Mouse (Mus musculus) erythroblast, embryonic 14.5 days (primary cell): ENCODE data around the gene Gstt1. TPM values are rescaled to one million over a fixed set of nuclear protein-coding genes. Genes with fewer than 3 reads are reported as not detected.

ENCODE experiments used
- H3K27me3 ChIP-seq: 2 replicates; pipeline ENCODE4 v1.6.1; 2012; ENCODE audit warnings: inconsistent platforms; ENCODE audit not compliant: control insufficient read depth
- H3K36me3 ChIP-seq: 2 replicates; pipeline ENCODE4 v1.6.1; 2012; ENCODE audit warnings: mild to moderate bottlenecking, inconsistent platforms; ENCODE audit not compliant: control insufficient read depth
- H3K4me1 ChIP-seq: 2 replicates; pipeline ENCODE4 v1.6.1; 2012; ENCODE audit warnings: inconsistent platforms; ENCODE audit not compliant: control insufficient read depth
- H3K4me3 ChIP-seq: replicated peaks from 2 replicates; pipeline ENCODE3; 2012; ENCODE audit warnings: moderate library complexity, mild to moderate bottlenecking, inconsistent platforms
- H3K9me3 ChIP-seq: 2 replicates; pipeline ENCODE4 v1.6.1; 2012; ENCODE audit warnings: low read length, inconsistent platforms, mixed read lengths; ENCODE audit not compliant: control insufficient read depth
- GATA1 ChIP-seq: IDR thresholded peaks from 2 replicates; pipeline ENCODE4 v1.6.1; 2012; ENCODE audit warnings: low read length, inconsistent platforms, mixed read lengths
- TAL1 ChIP-seq: IDR thresholded peaks from 3 replicates; pipeline ENCODE4 v1.6.1; 2012; ENCODE audit warnings: low read length, inconsistent platforms, mixed read lengths
- polyA plus RNA-seq: library from polyadenylated mRNA; stranded (reverse); fragments of >175 nt; gene quantifications from 2 replicates; pipeline ENCODE4 v1.2.3, GENCODE M21; 2012

Gstt1 gene
- polyA plus RNA-seq, 1 experiment = 0.22 TPM

DNA sequence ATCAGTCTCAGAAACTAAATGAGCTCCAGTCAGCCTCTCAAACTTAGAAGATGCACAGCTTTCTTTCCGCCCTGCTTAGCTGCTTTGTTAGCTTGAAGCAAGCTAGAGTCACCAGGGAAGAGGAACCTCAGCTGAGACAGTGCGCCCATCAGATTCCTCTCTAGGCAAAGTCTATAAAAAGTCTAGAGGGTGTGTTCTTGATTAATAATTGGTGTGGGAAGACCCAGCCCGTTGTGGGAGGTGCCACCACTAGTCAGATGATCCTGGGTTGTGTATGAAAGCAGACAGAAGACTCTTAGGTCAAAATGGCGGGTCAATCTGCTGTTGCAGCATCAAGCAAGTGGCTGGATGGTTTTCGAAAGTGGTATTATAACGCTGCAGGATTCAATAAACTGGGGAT lies 31.5 kb downstream of the Gstt1 start:
- TF ChIP-seq TAL1 = no peak
- TF ChIP-seq GATA1 = no peak
- Histone ChIP-seq H3K4me1 (peaks cover 46% of the 10 kb centered on the region), H3K27me3 (no peaks in the 10 kb centered on the region), H3K4me3 (no peak overlapping the region), H3K36me3 (peaks cover 11% of the 10 kb centered on the region), H3K9me3 (no peaks in the 10 kb centered on the region)

DNA sequence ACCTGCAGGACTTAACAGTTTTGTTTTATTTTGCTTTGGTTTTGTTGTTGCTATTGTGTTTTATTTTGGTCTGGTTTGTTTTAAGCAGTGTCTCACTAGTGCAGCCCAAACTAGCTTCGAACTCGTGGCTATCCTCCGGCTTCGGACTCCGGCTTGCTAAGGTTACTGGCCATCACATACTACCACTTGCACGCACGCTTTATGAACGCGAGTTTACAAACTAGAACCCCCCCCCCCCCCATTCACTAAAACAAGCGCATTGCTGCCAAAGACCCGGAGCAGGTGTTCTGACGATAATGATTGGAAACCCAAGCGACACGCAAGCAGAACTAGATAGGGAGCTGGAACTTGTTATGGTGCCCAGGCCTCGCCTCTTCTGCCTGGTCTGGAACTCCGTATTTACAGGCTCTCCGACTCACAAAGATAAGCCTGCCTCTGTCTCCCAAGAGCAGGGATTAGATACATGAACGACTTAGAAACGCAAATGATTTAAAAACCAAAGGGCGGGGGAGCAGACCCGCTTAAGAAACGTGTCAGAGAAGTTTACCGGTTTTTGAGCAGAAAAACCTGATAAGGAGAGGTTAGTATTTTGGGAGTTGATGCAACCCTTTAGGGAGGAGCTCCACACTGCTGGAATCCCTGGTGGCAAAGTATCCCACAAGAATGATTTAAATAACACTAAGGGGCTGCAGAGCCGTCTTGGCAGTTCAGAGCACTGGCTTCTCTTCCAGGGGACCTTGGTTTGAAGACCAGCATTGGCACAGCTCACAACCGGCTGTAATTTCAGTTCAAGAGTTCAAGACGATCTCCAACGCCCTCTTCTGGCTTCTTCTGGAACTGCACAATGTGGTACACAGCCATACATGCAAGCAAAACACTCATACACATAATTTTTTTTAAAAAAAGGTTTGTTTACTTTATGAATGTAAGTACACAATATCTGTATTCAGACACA lies 33.6 kb downstream of the Gstt1 start:
- TF ChIP-seq TAL1 = no peak
- 0 out of 2 replicates have a peak, but pooled peaks have one; percentile 8 for TF ChIP-seq GATA1
- peaks cover 31% of the 10 kb centered on the region for H3K36me3 ChIP-seq
- peak overlapping the region; percentile 99 for H3K4me3 ChIP-seq
- peaks cover 4% of the 10 kb centered on the region for H3K9me3 ChIP-seq
- H3K4me1 ChIP-seq = peaks cover 55% of the 10 kb centered on the region
- no peaks in the 10 kb centered on the region for H3K27me3 ChIP-seq

DNA sequence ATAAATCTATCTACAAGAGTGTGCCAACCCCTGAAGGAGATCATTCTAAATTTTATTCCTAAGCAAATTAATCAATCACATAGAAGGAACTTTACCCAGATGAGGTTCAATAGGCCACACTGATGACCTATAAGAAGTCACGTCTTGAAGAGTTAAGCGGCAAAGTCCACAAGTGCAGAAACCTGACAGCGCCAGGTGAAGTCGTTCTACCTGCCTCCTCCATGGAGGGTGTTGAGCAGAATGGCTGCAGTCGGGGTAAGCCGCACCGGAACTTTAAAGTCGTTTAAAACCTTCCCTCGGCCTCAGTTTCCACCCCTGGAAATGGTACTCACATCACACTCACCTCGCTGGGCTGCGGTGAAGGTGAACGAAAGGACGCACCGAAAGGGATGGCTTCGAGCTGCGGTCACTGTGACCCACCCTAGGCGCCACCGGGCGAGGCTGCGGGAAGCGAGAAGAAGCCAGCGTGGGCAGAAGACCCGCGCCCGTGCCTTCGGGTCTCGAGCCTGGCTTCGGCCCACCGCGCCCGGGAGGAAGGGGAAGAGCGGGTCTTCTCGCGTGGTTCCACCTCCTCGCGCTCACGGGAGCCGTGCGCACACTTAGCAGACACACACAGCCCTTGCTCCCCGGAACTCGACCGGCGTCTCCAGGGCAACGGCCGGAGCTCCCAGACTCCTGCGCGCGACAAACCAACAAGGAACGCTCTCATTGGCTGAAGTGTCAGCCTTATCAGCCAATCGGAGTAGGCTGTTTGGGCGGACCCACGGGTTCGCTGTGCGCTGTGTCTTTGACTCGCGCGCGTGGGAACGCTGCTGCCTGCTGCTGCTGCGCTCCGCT lies 34.5 kb downstream of the Gstt1 start, which contains the start of gene Cabin1:
Gene Cabin1 (minus strand): TSS at position 660 of the 837 bp plus-strand sequence.
- peak within 1 kb of the TSS; percentile 99 for H3K4me3 ChIP-seq
- TF ChIP-seq GATA1 (no peak), TAL1 (no peak)
- H3K36me3 ChIP-seq = peaks cover 39% of the 10 kb centered on the region
- H3K27me3 ChIP-seq = no peaks in the 10 kb centered on the region
- peaks cover 4% of the 10 kb centered on the region for H3K9me3 ChIP-seq
- H3K4me1 ChIP-seq = peaks cover 56% of the 10 kb centered on the region

DNA sequence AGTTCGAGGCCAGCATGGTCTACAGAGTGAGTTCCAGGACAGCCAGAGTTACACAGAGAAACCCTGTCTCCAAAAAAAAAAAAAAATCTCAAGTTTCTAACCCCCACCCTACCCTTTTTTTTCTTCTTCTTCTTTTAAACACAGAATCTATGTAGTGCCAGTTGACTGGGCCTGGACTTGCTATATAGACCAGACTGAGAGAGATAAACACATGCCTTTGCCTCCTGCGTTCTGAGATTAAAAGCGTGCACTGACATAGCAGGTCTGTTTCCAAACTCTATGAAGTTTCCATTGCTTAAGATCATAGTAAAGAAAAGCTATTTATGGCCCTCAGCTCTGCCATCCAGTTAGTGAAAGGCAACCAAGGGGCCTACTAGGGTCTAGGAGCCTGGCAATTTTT lies 36.0 kb downstream of the Gstt1 start:
- Histone ChIP-seq H3K4me1 (peaks cover 51% of the 10 kb centered on the region), H3K27me3 (no peaks in the 10 kb centered on the region), H3K36me3 (peaks cover 53% of the 10 kb centered on the region), H3K9me3 (peaks cover 8% of the 10 kb centered on the region), H3K4me3 (peak overlapping the region; percentile 99)
- TF ChIP-seq TAL1 (peak; percentile 68; the same call in 2 of the 3 replicates), GATA1 (0 out of 2 replicates have a peak, but pooled peaks have one; percentile 11)

- peaks cover 74% of the 10 kb centered on the region for H3K36me3 ChIP-seq
Measured at GRCm38 (mm10) chr10:75760311-75760710, 38.1 kb downstream of the Gstt1 start.

DNA sequence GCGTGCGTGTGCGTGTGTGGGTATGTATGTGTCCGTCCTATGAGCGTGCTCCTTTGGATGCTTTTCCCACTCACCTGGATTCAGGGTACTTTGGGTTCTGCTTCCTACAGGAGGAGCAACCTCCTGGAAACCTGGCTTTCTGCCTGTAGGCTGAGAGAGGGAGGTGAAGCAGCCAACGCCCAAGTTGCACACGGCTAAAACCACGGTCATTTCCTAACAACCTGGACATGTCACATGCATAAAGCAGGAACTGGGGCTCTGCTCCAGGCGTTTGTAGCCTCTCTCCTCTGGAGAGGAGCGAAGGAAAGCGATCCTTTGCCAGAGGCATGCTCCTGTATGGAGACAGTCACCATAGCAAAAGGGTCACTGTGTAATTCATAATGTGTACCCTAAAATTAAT lies 41.7 kb downstream of the Gstt1 start:
- peaks cover 8% of the 10 kb centered on the region for H3K9me3 ChIP-seq
- peaks cover 18% of the 10 kb centered on the region for H3K4me1 ChIP-seq
- no peak overlapping the region for H3K4me3 ChIP-seq
- H3K36me3 ChIP-seq = peaks cover 98% of the 10 kb centered on the region
- TF ChIP-seq TAL1 = no peak
- TF ChIP-seq GATA1 = no peak
- no peaks in the 10 kb centered on the region for H3K27me3 ChIP-seq

More at GRCm38 (mm10) chr10:75760311-75760710, 38.1 kb downstream of the Gstt1 start:
- H3K4me1 ChIP-seq = peaks cover 47% of the 10 kb centered on the region
- no peak overlapping the region for H3K4me3 ChIP-seq
- H3K9me3 ChIP-seq = peaks cover 8% of the 10 kb centered on the region
- no peak for TF ChIP-seq GATA1
- TF ChIP-seq TAL1 = no peak
- no peaks in the 10 kb centered on the region for H3K27me3 ChIP-seq

DNA sequence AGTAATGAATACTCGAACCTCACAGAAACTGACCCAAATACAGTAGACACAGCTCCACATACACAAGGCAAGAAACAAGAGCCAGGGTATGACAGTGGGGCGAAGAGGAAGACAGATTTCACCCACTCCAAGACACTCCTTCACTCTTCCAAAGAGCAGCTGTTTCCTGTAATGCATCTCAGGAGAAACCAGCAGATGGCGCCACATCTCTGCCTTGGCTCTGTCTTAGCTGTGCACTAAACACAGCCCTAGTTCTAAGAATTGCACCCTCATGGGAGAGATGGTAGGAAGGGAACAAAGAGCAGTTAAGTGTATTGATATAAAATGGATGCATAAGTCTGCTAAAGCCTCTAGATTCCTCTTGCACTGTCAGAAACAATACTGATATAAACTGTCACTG lies 54.4 kb downstream of the Gstt1 start:
- H3K4me1 ChIP-seq = no peaks in the 10 kb centered on the region; the same call in 1 of the 2 replicates
- no peaks in the 10 kb centered on the region for H3K9me3 ChIP-seq
- TF ChIP-seq GATA1 (no peak), TAL1 (no peak)
- peaks cover 99% of the 10 kb centered on the region for H3K36me3 ChIP-seq
- no peak overlapping the region for H3K4me3 ChIP-seq
- no peaks in the 10 kb centered on the region for H3K27me3 ChIP-seq

DNA sequence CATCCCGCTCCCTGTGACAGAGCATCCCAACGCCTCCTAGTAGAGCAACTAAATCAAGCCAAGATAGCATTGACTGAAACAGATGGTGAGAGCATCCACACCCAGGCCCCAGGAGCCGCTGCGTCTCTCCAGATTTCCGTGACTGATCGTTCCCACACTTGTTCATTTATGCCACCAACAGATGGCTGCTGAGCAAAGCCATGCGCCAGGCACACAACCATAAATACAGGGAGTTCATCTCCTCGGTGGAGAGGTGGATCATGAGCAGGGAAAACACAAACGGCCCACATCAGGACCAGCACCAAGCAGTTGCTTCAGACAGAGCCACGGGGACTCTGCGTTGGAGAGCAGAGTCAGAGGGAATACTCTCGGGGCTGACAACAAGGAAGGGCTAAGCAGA lies 55.0 kb downstream of the Gstt1 start:
- H3K9me3 ChIP-seq = no peaks in the 10 kb centered on the region
- peaks cover 100% of the 10 kb centered on the region for H3K36me3 ChIP-seq
- H3K4me1 ChIP-seq = no peaks in the 10 kb centered on the region; the same call in 1 of the 2 replicates
- no peaks in the 10 kb centered on the region for H3K27me3 ChIP-seq
- H3K4me3 ChIP-seq = no peak overlapping the region
- no peak for TF ChIP-seq TAL1
- no peak for TF ChIP-seq GATA1
